Mouse (Mus musculus) E14TG2a.4 (cell line): Measurements from ENCODE around the gene 1700003H04Rik.

Experiments
- H3K27me3 ChIP-seq: 2 replicates; pipeline ENCODE4 v1.6.1; 2014; ENCODE audit warnings: low read length, control low read depth; ENCODE audit not compliant: insufficient read depth
- H3K36me3 ChIP-seq: 2 replicates; pipeline ENCODE4 v1.6.1; 2014; ENCODE audit warnings: low read length, control low read depth; ENCODE audit not compliant: insufficient read depth
- H3K4me1 ChIP-seq: replicated peaks from 2 replicates; pipeline ENCODE4 v1.6.1; 2014; ENCODE audit warnings: low read depth, low read length, control low read depth
- H3K4me3 ChIP-seq: replicated peaks from 2 replicates; pipeline ENCODE4 v1.5.1; 2014; ENCODE audit warnings: mild to moderate bottlenecking, low read length
- H3K9me3 ChIP-seq: 2 replicates; pipeline ENCODE4 v1.6.1; 2014; ENCODE audit warnings: low read length, control low read depth
- CTCF ChIP-seq: conservative IDR thresholded peaks from 2 replicates; pipeline ENCODE4 v1.5.1; 2014; ENCODE audit warnings: low read length
- NANOG ChIP-seq: IDR thresholded peaks from 2 replicates; pipeline ENCODE4 v1.6.1; 2014; ENCODE audit warnings: borderline replicate concordance, low read length, mixed read lengths
- POU5F1 ChIP-seq: IDR thresholded peaks from 2 replicates; pipeline ENCODE4 v1.6.1; 2014; ENCODE audit warnings: low read length, borderline replicate concordance

The 1700003H04Rik gene

DNA sequence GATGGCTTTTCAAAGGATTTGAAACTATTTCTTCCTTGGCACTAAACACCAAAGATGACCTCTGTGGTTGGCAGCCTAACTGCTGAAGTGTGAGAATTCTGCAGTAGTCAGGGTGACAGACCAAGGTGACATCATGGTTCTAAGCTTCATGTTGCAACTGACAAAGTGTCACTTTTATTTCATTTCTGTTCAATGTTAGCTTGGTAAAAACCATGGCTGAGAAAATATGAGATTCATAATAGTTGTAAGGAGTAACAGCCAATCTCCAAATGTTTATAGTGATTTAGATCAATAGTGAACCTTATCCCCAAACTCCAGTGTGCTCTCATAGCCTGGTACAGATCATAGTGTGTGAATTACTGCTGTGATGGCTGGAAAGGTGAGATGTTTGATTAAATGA lies at the start of gene 1700003H04Rik:
Gene 1700003H04Rik (minus strand): TSS at position 101 of the 400 bp plus-strand sequence.
- Histone ChIP-seq H3K9me3 (no peaks in the 10 kb centered on the region), H3K4me1 (no peaks in the 10 kb centered on the region), H3K4me3 (no peak within 1 kb of the TSS), H3K27me3 (no peaks in the 10 kb centered on the region), H3K36me3 (no peaks in the 10 kb centered on the region)
- TF ChIP-seq CTCF (no peak), NANOG (no peak), POU5F1 (no peak)

DNA sequence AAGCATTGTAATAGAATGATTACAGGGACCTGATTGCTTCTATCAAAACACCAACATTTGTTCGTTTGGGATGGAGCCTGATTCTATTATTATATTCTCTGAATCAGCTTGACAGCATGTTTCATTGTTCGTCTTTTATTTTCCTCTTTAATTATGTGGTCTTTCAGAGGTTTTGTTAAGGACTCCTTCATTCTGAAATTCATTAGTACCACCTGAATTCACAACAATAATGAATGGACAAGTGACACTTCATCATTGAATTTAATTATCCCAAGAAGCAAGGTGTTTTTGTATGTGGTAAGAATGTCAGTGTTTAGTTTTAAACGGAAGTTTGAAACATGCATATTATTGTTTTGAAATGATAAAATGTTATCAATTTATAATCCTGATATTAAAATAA lies 42.1 kb upstream of the 1700003H04Rik start:
- Histone ChIP-seq H3K27me3 (no peaks in the 10 kb centered on the region), H3K36me3 (no peaks in the 10 kb centered on the region), H3K9me3 (no peaks in the 10 kb centered on the region), H3K4me1 (no peaks in the 10 kb centered on the region), H3K4me3 (no peak overlapping the region)
- TF ChIP-seq POU5F1, result no peak
- TF ChIP-seq CTCF, result no peak
- no peak for TF ChIP-seq NANOG

DNA sequence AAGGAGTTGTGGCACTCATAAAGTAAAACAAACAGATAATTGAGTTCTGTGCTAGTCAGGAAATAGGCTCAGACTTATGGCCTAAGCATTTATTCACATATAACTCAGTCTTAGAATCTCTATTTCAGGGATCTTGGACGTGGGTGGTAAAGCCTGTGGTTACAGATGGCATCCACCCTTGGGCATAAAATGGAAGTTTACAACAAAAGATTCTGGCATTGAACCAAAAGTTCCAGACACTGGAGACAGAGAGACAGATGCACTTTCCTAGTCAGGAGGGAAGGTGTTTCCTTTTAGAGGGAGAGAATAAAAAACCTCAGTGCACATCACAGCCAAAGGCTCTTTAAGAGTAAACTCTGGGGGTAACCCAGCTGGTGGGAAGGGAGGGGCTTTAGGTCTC lies 32.4 kb upstream of the 1700003H04Rik start:
- no peak overlapping the region for H3K4me3 ChIP-seq
- peaks cover 2% of the 10 kb centered on the region; the same call in 1 of the 2 replicates for H3K36me3 ChIP-seq
- H3K9me3 ChIP-seq, result peaks cover 17% of the 10 kb centered on the region
- TF ChIP-seq CTCF (no peak), POU5F1 (no peak), NANOG (no peak)
- H3K4me1 ChIP-seq, result no peaks in the 10 kb centered on the region
- no peaks in the 10 kb centered on the region for H3K27me3 ChIP-seq

DNA sequence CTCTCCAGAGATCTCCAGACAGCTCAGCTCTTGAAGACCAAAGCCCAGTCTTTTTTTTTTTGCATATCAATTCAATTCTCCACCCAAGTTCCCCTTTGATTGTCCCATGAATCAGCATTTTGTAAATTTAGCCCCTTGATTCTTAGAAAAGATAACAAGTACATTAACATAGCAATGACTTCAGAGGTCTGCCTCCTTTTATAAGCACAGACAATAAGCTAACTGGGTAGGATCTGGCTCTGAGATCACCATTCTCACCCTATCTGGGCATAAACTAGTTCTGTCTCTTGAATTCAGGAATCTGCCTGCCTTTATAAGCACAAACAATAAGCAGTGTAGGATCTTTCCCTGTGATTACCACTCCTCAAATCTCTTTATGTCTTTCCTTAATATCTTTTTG lies 29.1 kb upstream of the 1700003H04Rik start:
- H3K36me3 ChIP-seq, result peaks cover 6% of the 10 kb centered on the region; the same call in 1 of the 2 replicates
- no peak overlapping the region for H3K4me3 ChIP-seq
- peaks cover 16% of the 10 kb centered on the region for H3K4me1 ChIP-seq
- TF ChIP-seq NANOG (no peak), POU5F1 (no peak), CTCF (no peak)
- peaks cover 17% of the 10 kb centered on the region for H3K9me3 ChIP-seq
- no peaks in the 10 kb centered on the region for H3K27me3 ChIP-seq

DNA sequence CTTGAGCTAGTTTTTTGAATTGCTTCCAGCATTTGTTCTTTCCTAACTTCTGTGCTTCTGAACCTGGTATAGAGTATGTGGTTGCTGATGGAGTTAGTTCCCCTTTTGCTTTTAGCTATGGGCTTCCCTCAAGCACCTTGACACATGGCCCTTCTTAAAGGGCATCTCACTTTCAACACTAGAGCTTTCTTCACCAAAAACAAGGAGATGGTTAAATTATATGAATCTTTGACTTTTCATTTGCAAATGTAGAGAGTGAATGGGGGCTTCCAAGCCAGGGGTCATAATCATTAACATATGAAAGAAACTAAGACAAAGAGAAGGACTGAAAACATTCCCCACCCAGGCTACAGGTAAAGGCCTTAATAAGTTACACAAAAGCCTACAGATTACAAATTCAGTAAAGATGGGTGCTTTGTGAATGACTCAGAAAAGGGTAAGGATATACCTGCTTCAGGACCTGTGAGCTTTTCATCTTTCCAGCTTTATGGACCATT lies 25.2 kb upstream of the 1700003H04Rik start:
- peaks cover 27% of the 10 kb centered on the region for H3K4me1 ChIP-seq
- peaks cover 17% of the 10 kb centered on the region for H3K9me3 ChIP-seq
- no peak overlapping the region for H3K4me3 ChIP-seq
- no peaks in the 10 kb centered on the region for H3K27me3 ChIP-seq
- H3K36me3 ChIP-seq, result peaks cover 6% of the 10 kb centered on the region; the same call in 1 of the 2 replicates
- TF ChIP-seq POU5F1, result peak; percentile 46; the same call in 1 of the 2 replicates
- TF ChIP-seq CTCF, result no peak
- peak; percentile 61; the same call in 1 of the 2 replicates for TF ChIP-seq NANOG

DNA sequence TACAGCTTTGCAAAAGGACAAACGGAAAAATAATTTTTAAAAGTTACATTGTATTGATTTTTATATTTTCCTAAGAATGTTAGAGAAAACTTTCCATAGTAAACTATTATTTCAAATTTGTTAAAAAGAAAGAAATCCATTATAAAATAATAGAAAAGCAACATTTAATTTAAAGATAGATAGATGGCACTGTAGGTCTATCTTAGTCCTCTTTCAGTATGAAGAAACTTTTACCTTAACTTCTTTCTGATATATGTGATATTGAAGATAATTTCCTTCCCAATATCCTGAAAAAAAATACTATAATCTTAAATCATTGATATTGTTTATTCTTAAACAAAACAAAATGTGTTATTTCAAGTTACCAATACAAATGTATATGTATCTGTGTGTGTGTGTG lies 24.6 kb upstream of the 1700003H04Rik start:
- Histone ChIP-seq H3K4me3 (no peak overlapping the region), H3K27me3 (no peaks in the 10 kb centered on the region), H3K36me3 (peaks cover 6% of the 10 kb centered on the region; the same call in 1 of the 2 replicates), H3K4me1 (peaks cover 27% of the 10 kb centered on the region), H3K9me3 (peaks cover 15% of the 10 kb centered on the region)
- TF ChIP-seq CTCF (no peak), POU5F1 (no peak), NANOG (no peak)

DNA sequence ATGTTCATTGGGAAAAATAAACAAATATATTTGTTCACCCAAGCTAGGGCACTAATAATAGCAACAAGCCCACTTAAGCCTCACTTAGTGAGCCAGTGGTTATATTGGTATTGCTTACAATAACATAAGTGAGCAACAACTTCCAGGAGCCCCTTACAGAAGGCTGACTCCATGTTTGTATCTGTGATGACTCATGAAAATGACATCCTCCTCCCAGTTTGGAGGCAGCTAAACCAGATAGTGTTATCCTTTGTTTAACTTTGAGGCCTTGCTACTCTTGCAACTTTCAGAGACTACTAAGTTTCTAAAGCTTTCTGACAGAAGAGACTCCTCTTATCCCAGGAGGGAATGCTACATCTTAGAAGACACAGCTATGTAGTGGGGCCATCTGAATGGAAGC lies 16.9 kb upstream of the 1700003H04Rik start:
- H3K27me3 ChIP-seq, result no peaks in the 10 kb centered on the region
- H3K4me3 ChIP-seq, result no peak overlapping the region
- no peaks in the 10 kb centered on the region for H3K4me1 ChIP-seq
- no peaks in the 10 kb centered on the region for H3K36me3 ChIP-seq
- H3K9me3 ChIP-seq, result no peaks in the 10 kb centered on the region; the same call in 1 of the 2 replicates
- TF ChIP-seq NANOG (no peak), CTCF (no peak), POU5F1 (no peak)

DNA sequence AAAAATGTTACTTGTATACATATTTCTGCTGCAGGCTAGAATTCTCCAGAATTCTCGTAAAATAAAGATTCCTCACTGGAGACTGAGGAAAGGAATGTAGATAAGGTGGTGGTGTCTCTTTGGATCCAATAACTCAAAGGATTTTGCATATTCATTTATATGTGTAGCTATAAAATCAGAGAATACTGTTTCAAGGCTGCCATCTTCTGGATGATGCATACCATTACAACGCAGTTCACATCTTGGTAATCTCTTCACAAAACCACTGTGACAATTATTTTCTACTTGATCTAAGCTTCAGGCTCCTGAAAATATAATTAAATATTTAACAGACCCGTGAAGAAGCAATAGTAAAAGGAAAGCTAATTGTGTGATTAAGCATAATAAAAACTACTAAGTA lies 6.6 kb upstream of the 1700003H04Rik start:
- no peaks in the 10 kb centered on the region for H3K9me3 ChIP-seq
- no peak for TF ChIP-seq POU5F1
- TF ChIP-seq CTCF, result peak; percentile 25; the same call in 1 of the 2 replicates
- TF ChIP-seq NANOG, result no peak
- H3K36me3 ChIP-seq, result no peaks in the 10 kb centered on the region
- no peaks in the 10 kb centered on the region for H3K4me1 ChIP-seq
- no peaks in the 10 kb centered on the region for H3K27me3 ChIP-seq
- no peak overlapping the region for H3K4me3 ChIP-seq

DNA sequence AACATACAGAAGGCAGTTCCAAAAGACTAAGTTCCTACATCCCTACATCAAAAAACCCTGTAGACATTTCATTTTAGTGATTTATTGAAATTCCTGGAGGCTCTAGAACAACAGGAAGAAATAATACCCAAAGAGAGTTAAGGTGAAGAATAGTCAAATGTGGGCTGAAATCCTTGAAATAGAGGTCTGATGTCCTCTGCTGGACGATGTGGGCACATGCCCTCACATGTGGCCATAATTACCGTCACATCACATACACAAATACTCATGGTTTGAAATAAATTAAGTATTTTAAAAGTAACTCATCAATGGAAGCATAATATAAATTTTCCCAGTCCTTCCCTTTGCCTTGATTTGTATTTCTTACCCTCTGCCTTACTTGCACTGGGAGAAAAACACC lies 4.9 kb upstream of the 1700003H04Rik start:
- H3K27me3 ChIP-seq, result no peaks in the 10 kb centered on the region
- TF ChIP-seq POU5F1, result no peak
- TF ChIP-seq NANOG, result no peak
- TF ChIP-seq CTCF, result no peak
- no peaks in the 10 kb centered on the region for H3K36me3 ChIP-seq
- H3K4me3 ChIP-seq, result no peak overlapping the region
- no peaks in the 10 kb centered on the region for H3K4me1 ChIP-seq
- no peaks in the 10 kb centered on the region for H3K9me3 ChIP-seq
